Mouse (Mus musculus) neural tube, embryonic 11.5 days (tissue): ENCODE measurements around the gene Map1b. TPM values are rescaled to one million over a fixed set of nuclear protein-coding genes. Genes with fewer than 3 reads are reported as not detected.

Experiments used
- ATAC-seq: fragments of 200-750 bp; cut with Nextera tagmentation; 2 replicates; pipeline ENCODE4 v1.8.0; 2017; ENCODE audit warnings: moderate number of reproducible peaks, mild to moderate bottlenecking, moderate TSS enrichment, moderate library complexity; ENCODE audit not compliant: insufficient read depth, low FRiP score, low TSS enrichment
- DNase-seq: peaks from one replicate; pipeline ENCODE4 v3.0.0-alpha.2; 2015; ENCODE audit warnings: low spot score
- H3K27ac ChIP-seq: fragments of 300-500 bp; sonication (generic); 2 replicates; pipeline ENCODE4 v1.5.1; 2014; ENCODE audit warnings: low read depth, mild to moderate bottlenecking, low read length
- H3K27me3 ChIP-seq: fragments of 300-500 bp; sonication (generic); 2 replicates; pipeline ENCODE4 v1.6.1; 2014; ENCODE audit warnings: mild to moderate bottlenecking, low read length, mixed read lengths; ENCODE audit not compliant: control insufficient read depth, insufficient read depth
- H3K36me3 ChIP-seq: fragments of 300-500 bp; sonication (generic); 2 replicates; pipeline ENCODE4 v1.6.1; 2014; ENCODE audit warnings: mild to moderate bottlenecking, low read length, moderate library complexity, mixed read lengths; ENCODE audit not compliant: control insufficient read depth, insufficient read depth
- H3K4me1 ChIP-seq: fragments of 300-500 bp; sonication (generic); 2 replicates; pipeline ENCODE4 v1.6.1; 2014; ENCODE audit warnings: low read length, mixed read lengths; ENCODE audit not compliant: control insufficient read depth, insufficient read depth
- H3K4me2 ChIP-seq: fragments of 300-500 bp; sonication (generic); 2 replicates; pipeline ENCODE4 v1.6.1; 2014; ENCODE audit warnings: low read depth, mild to moderate bottlenecking, moderate library complexity
- H3K4me3 ChIP-seq: fragments of 300-500 bp; sonication (generic); 2 replicates; pipeline ENCODE4 v1.5.1; 2014; ENCODE audit warnings: low read depth, low read length
- H3K9ac ChIP-seq: fragments of 300-500 bp; sonication (generic); 2 replicates; pipeline ENCODE4 v1.6.1; 2014; ENCODE audit warnings: mild to moderate bottlenecking, low read length
- H3K9me3 ChIP-seq: fragments of 300-500 bp; sonication (generic); 2 replicates; pipeline ENCODE4 v1.6.1; 2016; ENCODE audit warnings: low read length; ENCODE audit not compliant: control insufficient read depth
- WGBS: fragments of 180-500 bp; shearing (Covaris S2); extraction: QIAGEN DNeasy Blood & Tissue Kit; methylation state at CpG from one replicate; pipeline ENCODE4 v1.1.7; 2014; 5-methylcytosine and 5-hydroxymethylcytosine counted together
- polyA plus RNA-seq: library from polyadenylated mRNA; unstranded; fragments of >200 nt; fragmentation: Nextera tagmentation; extraction: Ambion mirVana; gene quantifications from 2 replicates; pipeline ENCODE4 v1.2.1, GENCODE M21; 2014

Map1b gene
- polyA plus RNA-seq, 1 experiment from 2014 or later, result 870 TPM

DNA sequence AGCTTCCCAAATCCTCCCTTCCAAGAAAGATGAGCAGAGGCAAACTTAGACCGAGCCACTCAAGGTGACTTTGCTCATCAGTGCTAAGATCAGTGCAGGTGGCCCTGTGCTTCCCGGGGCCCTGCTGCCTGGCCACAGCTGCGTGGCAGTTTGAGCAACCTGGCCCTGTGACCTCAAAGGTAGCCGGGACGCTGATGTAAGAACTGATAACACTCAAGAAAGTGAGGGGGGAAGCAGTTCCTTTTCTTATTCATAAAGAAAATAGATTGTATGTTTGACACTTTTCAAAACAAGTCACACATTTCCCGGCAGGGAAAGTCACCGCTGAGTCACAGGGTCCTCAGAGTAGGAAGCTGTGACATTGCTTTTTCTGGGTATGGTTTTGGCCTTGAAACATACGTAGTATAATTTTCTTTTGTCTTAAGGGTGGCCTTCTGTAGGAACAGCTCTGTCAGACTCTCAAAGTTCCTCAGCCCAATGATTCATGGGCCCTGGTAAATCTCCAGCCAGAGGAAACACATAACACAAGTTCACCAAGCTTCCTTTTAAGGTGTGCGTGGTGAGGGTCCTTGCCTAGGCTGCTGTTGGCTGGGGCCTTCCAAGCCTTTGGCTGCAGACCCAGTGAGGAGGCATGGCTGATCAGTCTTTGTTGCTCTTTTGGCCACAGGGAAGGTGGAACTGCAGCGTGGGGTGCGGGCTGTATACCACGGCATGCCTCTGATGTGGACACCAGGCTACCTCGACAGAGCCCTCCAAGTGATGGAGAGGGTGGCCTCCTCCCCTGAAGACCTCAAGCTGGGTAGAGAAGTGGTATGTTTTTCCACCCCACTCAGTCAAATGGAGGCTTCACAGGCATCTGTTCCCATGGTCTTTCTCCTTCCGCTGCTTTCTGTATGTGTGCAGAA lies 105.5 kb downstream of the Map1b start:
- DNase-seq (no peak), ATAC-seq (no peak)
- Histone ChIP-seq H3K27me3 (no peaks in the 10 kb centered on the region), H3K9me3 (no peaks in the 10 kb centered on the region), H3K27ac (no peak overlapping the region), H3K4me3 (no peak overlapping the region), H3K9ac (no peak overlapping the region), H3K4me1 (peaks cover 29% of the 10 kb centered on the region), H3K36me3 (no peaks in the 10 kb centered on the region), H3K4me2 (no peak overlapping the region)
- WGBS, result 90% methylated on average over 14 of the region's 14 CpGs

DNA sequence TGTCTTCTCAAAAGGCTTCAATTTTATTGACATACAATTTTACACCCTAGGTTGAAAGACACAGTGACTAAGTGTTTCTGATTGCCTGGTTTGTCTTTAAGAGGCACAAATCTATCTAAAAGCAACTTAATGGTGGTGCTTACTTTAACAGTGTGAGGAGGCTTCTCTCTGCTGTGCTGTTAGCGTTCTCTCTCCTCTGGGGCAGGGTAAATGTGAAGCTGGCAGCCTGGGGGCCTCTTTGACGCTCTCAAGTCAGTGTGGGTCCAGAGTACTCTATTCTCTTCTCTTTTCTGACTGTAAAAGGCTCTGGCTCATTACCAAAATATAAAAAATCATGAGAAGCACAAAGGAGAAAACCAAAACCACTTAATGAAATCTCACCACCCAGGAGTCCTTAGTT lies 107.1 kb downstream of the Map1b start:
- Histone ChIP-seq H3K4me2 (no peak overlapping the region), H3K9me3 (no peaks in the 10 kb centered on the region), H3K27me3 (no peaks in the 10 kb centered on the region), H3K36me3 (no peaks in the 10 kb centered on the region), H3K27ac (no peak overlapping the region), H3K4me1 (peaks cover 15% of the 10 kb centered on the region), H3K9ac (no peak overlapping the region), H3K4me3 (no peak overlapping the region)
- no peak for DNase-seq
- WGBS, result 50% methylated on average over 2 of the region's 2 CpGs
- no peak for ATAC-seq

- Histone ChIP-seq H3K36me3 (no peaks in the 10 kb centered on the region), H3K4me1 (peaks cover 8% of the 10 kb centered on the region; the same call in 1 of the 2 replicates), H3K9ac (no peak overlapping the region), H3K27me3 (no peaks in the 10 kb centered on the region), H3K27ac (no peak overlapping the region), H3K4me3 (no peak overlapping the region), H3K9me3 (no peaks in the 10 kb centered on the region), H3K4me2 (no peak overlapping the region)
- 85% methylated on average over 4 of the region's 4 CpGs for WGBS
- no peak for DNase-seq
- no peak for ATAC-seq
These were observed 117.0 kb downstream of the Map1b start for GRCm38 (mm10) chr13:99399373-99399772.

GRCm38 (mm10) chr13:99398149-99398701 lies 118.1 kb downstream of the Map1b start:
- 83% methylated on average over 12 of the region's 12 CpGs for WGBS
- ATAC-seq (no peak), DNase-seq (no peak)
- no peaks in the 10 kb centered on the region for H3K9me3 ChIP-seq
- no peaks in the 10 kb centered on the region for H3K36me3 ChIP-seq
- H3K4me1 ChIP-seq, result peaks cover 8% of the 10 kb centered on the region; the same call in 1 of the 2 replicates
- H3K27me3 ChIP-seq, result no peaks in the 10 kb centered on the region
- H3K4me2 ChIP-seq, result no peak overlapping the region
- H3K9ac ChIP-seq, result no peak overlapping the region
- no peak overlapping the region for H3K27ac ChIP-seq
- no peak overlapping the region for H3K4me3 ChIP-seq

GRCm38 (mm10) chr13:99397228-99397627 lies 119.1 kb downstream of the Map1b start:
- Histone ChIP-seq H3K9ac (peak overlapping the region; percentile 26; the same call in 1 of the 2 replicates), H3K4me3 (no peak overlapping the region), H3K36me3 (no peaks in the 10 kb centered on the region), H3K27me3 (no peaks in the 10 kb centered on the region), H3K9me3 (no peaks in the 10 kb centered on the region), H3K4me2 (no peak overlapping the region), H3K4me1 (peaks cover 8% of the 10 kb centered on the region; the same call in 1 of the 2 replicates), H3K27ac (no peak overlapping the region)
- peak; percentile 51 for DNase-seq
- no peak for ATAC-seq
- WGBS, result 46% methylated on average over 7 of the region's 7 CpGs

DNA sequence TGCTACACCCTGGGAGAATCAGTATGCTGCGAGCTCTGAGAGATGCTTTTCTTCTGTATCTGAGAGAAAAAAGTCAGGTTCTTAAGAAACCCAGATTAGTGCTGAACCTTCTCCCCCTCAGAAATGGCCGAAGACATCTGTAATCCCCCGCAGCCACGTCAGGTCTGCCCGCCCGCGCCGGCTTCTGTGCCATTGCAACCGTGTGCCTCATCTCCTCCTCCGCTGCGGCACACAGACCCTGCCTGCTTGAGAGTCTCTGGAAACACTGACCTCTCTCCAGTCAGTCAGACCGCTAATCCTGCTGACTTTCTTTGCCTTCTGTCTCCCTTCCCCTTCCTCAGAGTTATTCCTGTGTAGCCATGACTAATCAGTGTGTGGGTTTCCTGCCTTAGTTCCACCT lies 120.8 kb downstream of the Map1b start:
- Histone ChIP-seq H3K27me3 (no peaks in the 10 kb centered on the region), H3K27ac (no peak overlapping the region), H3K4me2 (no peak overlapping the region), H3K4me3 (no peak overlapping the region), H3K9me3 (no peaks in the 10 kb centered on the region), H3K9ac (no peak overlapping the region), H3K4me1 (peaks cover 8% of the 10 kb centered on the region; the same call in 1 of the 2 replicates), H3K36me3 (no peaks in the 10 kb centered on the region)
- DNase-seq (no peak), ATAC-seq (no peak)
- WGBS, result 66% methylated on average over 12 of the region's 12 CpGs

DNA sequence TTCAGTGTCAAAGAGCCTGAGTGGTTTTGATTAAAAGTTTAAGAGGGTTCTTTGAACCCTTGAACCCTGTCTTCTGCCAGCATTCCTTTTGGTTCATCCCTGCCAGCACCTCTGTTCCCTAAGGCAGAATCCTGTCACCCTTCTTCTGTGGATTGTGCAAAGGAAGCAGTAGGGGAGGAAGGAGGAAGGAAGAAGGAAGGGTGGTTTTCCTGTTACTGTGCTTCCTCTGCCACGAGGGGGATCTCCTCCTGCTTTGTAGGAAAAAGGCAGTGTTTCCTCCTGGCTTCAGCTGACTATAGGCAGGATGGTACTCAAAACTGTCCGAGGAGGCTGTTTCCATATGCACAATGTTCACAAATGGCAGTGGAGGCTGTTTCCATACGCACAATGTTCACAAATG lies 121.6 kb downstream of the Map1b start:
- H3K36me3 ChIP-seq, result no peaks in the 10 kb centered on the region
- H3K9me3 ChIP-seq, result no peaks in the 10 kb centered on the region
- no peak for ATAC-seq
- H3K27ac ChIP-seq, result no peak overlapping the region
- peaks cover 8% of the 10 kb centered on the region; the same call in 1 of the 2 replicates for H3K4me1 ChIP-seq
- no peak overlapping the region for H3K9ac ChIP-seq
- no peak for DNase-seq
- H3K4me3 ChIP-seq, result no peak overlapping the region
- no peaks in the 10 kb centered on the region for H3K27me3 ChIP-seq
- H3K4me2 ChIP-seq, result no peak overlapping the region
- WGBS, result 70% methylated on average over 3 of the region's 3 CpGs

- ATAC-seq, result no peak
- H3K27me3 ChIP-seq, result no peaks in the 10 kb centered on the region
- no peaks in the 10 kb centered on the region for H3K36me3 ChIP-seq
- H3K4me2 ChIP-seq, result no peak overlapping the region
- 86% methylated on average over 3 of the region's 3 CpGs for WGBS
- peaks cover 8% of the 10 kb centered on the region; the same call in 1 of the 2 replicates for H3K4me1 ChIP-seq
- DNase-seq, result no peak
- H3K4me3 ChIP-seq, result no peak overlapping the region
- no peak overlapping the region for H3K27ac ChIP-seq
- H3K9ac ChIP-seq, result no peak overlapping the region
- H3K9me3 ChIP-seq, result no peaks in the 10 kb centered on the region
These were observed 123.2 kb downstream of the Map1b start for GRCm38 (mm10) chr13:99393128-99393527.

- ATAC-seq (no peak), DNase-seq (no peak)
- H3K27ac ChIP-seq, result no peak overlapping the region
- H3K36me3 ChIP-seq, result no peaks in the 10 kb centered on the region
- H3K4me3 ChIP-seq, result no peak overlapping the region
- H3K9me3 ChIP-seq, result no peaks in the 10 kb centered on the region
- H3K4me2 ChIP-seq, result no peak overlapping the region
- H3K9ac ChIP-seq, result no peak overlapping the region
- H3K27me3 ChIP-seq, result no peaks in the 10 kb centered on the region
- peaks cover 3% of the 10 kb centered on the region; the same call in 1 of the 2 replicates for H3K4me1 ChIP-seq
- WGBS, result 92% methylated on average over 3 of the region's 3 CpGs
These were observed 124.9 kb downstream of the Map1b start for GRCm38 (mm10) chr13:99391417-99391816.
